Mouse (Mus musculus) ES-E14 (cell line): ENCODE results near the gene Apol11a. TPM values are rescaled to one million over a fixed set of nuclear protein-coding genes. Genes with fewer than 3 reads are reported as not detected.
"Not testable (repeated sequence)": the region's sequence is repeated elsewhere in the genome, so short reads cannot be mapped to it uniquely, and the experiment has no call there.

ENCODE experiments used
- DNase-seq: peaks from one replicate; pipeline ENCODE4 v3.0.0-alpha.2; 2013; ENCODE audit warnings: low read depth, low spot score
- H3K27ac ChIP-seq: 2 replicates; pipeline ENCODE4 v1.5.1; 2012; ENCODE audit warnings: low read depth, mild to moderate bottlenecking, low read length, moderate library complexity, mixed read lengths; ENCODE audit not compliant: poor library complexity, insufficient read depth, severe bottlenecking
- H3K36me3 ChIP-seq: 2 replicates; pipeline ENCODE4 v1.6.1; 2012; ENCODE audit warnings: mild to moderate bottlenecking, low read length, moderate library complexity, mixed read lengths; ENCODE audit not compliant: control insufficient read depth, poor library complexity, insufficient read depth, severe bottlenecking
- H3K4me1 ChIP-seq, 2 experiments: fragments of 150-350 bp in 1 of 2; sonication (generic) in 1 of 2; 2 replicates each; pipeline ENCODE4 v1.6.1; 2012; ENCODE audit warnings: low read length in 2 of 2, mild to moderate bottlenecking in 1 of 2, mixed read lengths in 1 of 2; ENCODE audit not compliant: control insufficient read depth in 2 of 2, insufficient read depth in 2 of 2, poor library complexity in 1 of 2
- H3K4me3 ChIP-seq, 2 experiments: fragments of 150-350 bp in 1 of 2; sonication (generic) in 1 of 2; 2 replicates each; pipeline ENCODE4 v1.5.1; 2012; ENCODE audit warnings: low read length in 2 of 2, low read depth in 1 of 2, mild to moderate bottlenecking in 1 of 2, mixed read lengths in 1 of 2; ENCODE audit not compliant: insufficient read depth in 1 of 2, poor library complexity in 1 of 2, severe bottlenecking in 1 of 2
- H3K9ac ChIP-seq: 2 replicates; pipeline ENCODE4 v1.6.1; 2012; ENCODE audit warnings: low read depth, mild to moderate bottlenecking, low read length, mixed read lengths; ENCODE audit not compliant: poor library complexity, insufficient read depth, severe bottlenecking
- H3K9me3 ChIP-seq: fragments of 150-350 bp; sonication (generic); 2 replicates; pipeline ENCODE4 v1.6.1; 2012; ENCODE audit warnings: low read depth, mild to moderate bottlenecking, low read length; ENCODE audit not compliant: control insufficient read depth, insufficient read depth
- CHD2 ChIP-seq: IDR thresholded peaks from 2 replicates; pipeline ENCODE4 v1.6.1; 2014; ENCODE audit warnings: mild to moderate bottlenecking, low read depth, low read length, inconsistent platforms
- HCFC1 ChIP-seq: IDR thresholded peaks from 2 replicates; pipeline ENCODE4 v1.6.1; 2012; ENCODE audit warnings: low read length, inconsistent platforms, borderline replicate concordance; ENCODE audit not compliant: insufficient read depth
- MAFK ChIP-seq: IDR thresholded peaks from 2 replicates; pipeline ENCODE4 v1.6.1; 2014; ENCODE audit warnings: mild to moderate bottlenecking, low read depth, low read length, inconsistent platforms; ENCODE audit not compliant: insufficient read depth
- ZC3H11A ChIP-seq: IDR thresholded peaks from 2 replicates; pipeline ENCODE4 v1.6.1; 2012; ENCODE audit warnings: low read depth, mild to moderate bottlenecking, inconsistent platforms, low read length, borderline replicate concordance
- ZNF384 ChIP-seq: IDR thresholded peaks from 2 replicates; pipeline ENCODE4 v1.6.1; 2012; ENCODE audit warnings: low read depth, low read length, inconsistent platforms
- in situ Hi-C, 2 experiments: fragments of 600-800 bp; cut with MboI; formaldehyde crosslinking; loops; one replicate each; pipeline ENCODE4 v1.15.1; 2025; ENCODE audit warnings: low sequenced_read_pairs in 2 of 2, inconsistent platforms in 1 of 2; ENCODE audit not compliant: unreplicated experiment in 2 of 2
- total RNA-seq: library from RNA; depleted of rRNA; stranded (reverse); fragments of 300-350 nt; gene quantifications from 2 replicates; pipeline ENCODE4 v1.2.3, GENCODE M21; 2012; rRNA removed

Apol11a gene
- total RNA-seq, result not detected in 2 replicates

GRCm38 (mm10) chr15:77507966-77508365, at the start of gene Apol11a:
Apol11a (plus strand) TSS chr15:77508271.
- H3K4me1 ChIP-seq, H3K9ac ChIP-seq, H3K9me3 ChIP-seq, DNase-seq, H3K36me3 ChIP-seq, H3K27ac ChIP-seq, in situ Hi-C loops, H3K4me3 ChIP-seq: not testable (repeated sequence)

GRCm38 (mm10) chr15:77474699-77475390, 33.2 kb upstream of the Apol11a start:
- H3K27ac ChIP-seq, H3K36me3 ChIP-seq, H3K9me3 ChIP-seq, H3K9ac ChIP-seq, H3K4me3 ChIP-seq, H3K4me1 ChIP-seq, in situ Hi-C loops, DNase-seq: not testable (repeated sequence)

GRCm38 (mm10) chr15:77476693-77477092, 31.4 kb upstream of the Apol11a start, which contains the start of gene Apol10a:
Apol10a (plus strand) TSS chr15:77477047.
- DNase-seq, H3K4me3 ChIP-seq, H3K27ac ChIP-seq, H3K36me3 ChIP-seq, in situ Hi-C loops, H3K9me3 ChIP-seq, H3K9ac ChIP-seq, H3K4me1 ChIP-seq: not testable (repeated sequence)

GRCm38 (mm10) chr15:77482140-77482794, 25.8 kb upstream of the Apol11a start:
- no peaks in the 10 kb centered on the region for H3K9me3 ChIP-seq
- no peak overlapping the region for H3K4me3 ChIP-seq
- TF ChIP-seq ZNF384, result no peak
- no peak for TF ChIP-seq MAFK
- TF ChIP-seq HCFC1, result no peak
- no peak for TF ChIP-seq CHD2
- no peak for TF ChIP-seq ZC3H11A
- no peaks in the 10 kb centered on the region for H3K36me3 ChIP-seq
- no peak overlapping the region for H3K27ac ChIP-seq
- no peak overlapping the region for H3K9ac ChIP-seq
- DNase-seq, result no peak
- H3K4me1 ChIP-seq, result no peaks in the 10 kb centered on the region
- in situ Hi-C loops, result no loop called here

GRCm38 (mm10) chr15:77493181-77493580, 14.9 kb upstream of the Apol11a start:
- H3K4me3 ChIP-seq, DNase-seq, in situ Hi-C loops, H3K36me3 ChIP-seq, H3K9ac ChIP-seq, H3K27ac ChIP-seq, H3K9me3 ChIP-seq, H3K4me1 ChIP-seq: not testable (repeated sequence)

GRCm38 (mm10) chr15:77494694-77495093, 13.4 kb upstream of the Apol11a start:
- in situ Hi-C loops, H3K9ac ChIP-seq, H3K9me3 ChIP-seq, H3K36me3 ChIP-seq, H3K4me1 ChIP-seq, DNase-seq, H3K4me3 ChIP-seq, H3K27ac ChIP-seq: not testable (repeated sequence)

- H3K4me1 ChIP-seq, H3K4me3 ChIP-seq, H3K36me3 ChIP-seq, in situ Hi-C loops, H3K9me3 ChIP-seq, H3K9ac ChIP-seq, DNase-seq, H3K27ac ChIP-seq: not testable (repeated sequence)
Observed at GRCm38 (mm10) chr15:77520596-77520995, 12.5 kb downstream of the Apol11a start.
